Mouse (Mus musculus) cerebellum, adult 2 months (tissue): ENCODE measurements around the gene Ppm1l.

Experiments
- CTCF ChIP-seq: fragments of 200-500 bp; IDR thresholded peaks from 2 replicates; pipeline ENCODE4 v1.5.1; 2011; ENCODE audit warnings: low read depth, mild to moderate bottlenecking, control low read depth, low read length, moderate library complexity, borderline replicate concordance; ENCODE audit not compliant: insufficient read depth
- POLR2A ChIP-seq: fragments of 200-500 bp; IDR thresholded peaks from 2 replicates; pipeline ENCODE4 v1.6.1; 2011; ENCODE audit warnings: low read length, control low read depth, borderline replicate concordance; ENCODE audit not compliant: insufficient read depth

- TF ChIP-seq POLR2A (no peak), CTCF (no peak)
Measured at GRCm38 (mm10) chr3:69289833-69290232, 26.8 kb upstream of the Ppm1l start.
